Mouse (Mus musculus) spleen, postnatal 4 days (tissue): ENCODE results near the gene Fbxo42.

Experiments
- DNase-seq, 2 experiments: peaks; one replicate each; pipeline ENCODE4 v3.0.0; 2022; ENCODE audit warnings: low spot score in 2 of 2

Fbxo42 gene

GRCm38 (mm10) chr4:141249383-141249782 lies 101.7 kb downstream of the Fbxo42 start:
- DNase-seq = no peak

GRCm38 (mm10) chr4:141251071-141251470 lies 103.4 kb downstream of the Fbxo42 start:
- no peak for DNase-seq

GRCm38 (mm10) chr4:141252641-141253040 lies 104.9 kb downstream of the Fbxo42 start:
- no peak for DNase-seq
